Mouse (Mus musculus): ENCODE data around the gene Oas1e.

GRCm38 (mm10) chr5:120787042-120787441 is 8.3 kb downstream of the Oas1e start:
- TF ChIP-seq CTCF (IDR thresholded peaks at IDR 0.05) (no peak), EP300 (IDR thresholded peaks at IDR 0.05) (no peak)

Data from lung, postnatal 0 days (tissue).